Mouse (Mus musculus): Measurements from ENCODE around the gene Cpne4. TPM values are rescaled to one million over a fixed set of nuclear protein-coding genes. Genes with fewer than 3 reads are reported as not detected.

The Cpne4 gene
- polyA plus RNA-seq, 1 experiment from 2014 or later: 14.2 TPM

- Histone ChIP-seq H3K4me3 (no peak overlapping the region), H3K4me1 (replicated peaks) (no peaks in the 10 kb centered on the region), H3K4me2 (no peak overlapping the region), H3K9ac (no peak overlapping the region), H3K36me3 (no peaks in the 10 kb centered on the region), H3K9me3 (no peaks in the 10 kb centered on the region), H3K27me3 (no peaks in the 10 kb centered on the region), H3K27ac (replicated peaks) (no peak overlapping the region)
- ATAC-seq (ENCODE audit: low read depth): no peak
- WGBS: 88% methylated on average over 4 of the region's 4 CpGs
Measured at GRCm38 (mm10) chr9:104895360-104895759, 348.3 kb downstream of the Cpne4 start.

- no peak overlapping the region for H3K9ac ChIP-seq
- no peak overlapping the region for H3K4me2 ChIP-seq
- H3K9me3 ChIP-seq: no peaks in the 10 kb centered on the region
- ATAC-seq (ENCODE audit: low read depth): no peak
- H3K27me3 ChIP-seq: no peaks in the 10 kb centered on the region
- no peak overlapping the region for H3K4me3 ChIP-seq
- 41% methylated on average over 6 of the region's 6 CpGs for WGBS
- no peaks in the 10 kb centered on the region for H3K4me1 ChIP-seq (replicated peaks)
- H3K36me3 ChIP-seq: no peaks in the 10 kb centered on the region
- H3K27ac ChIP-seq (replicated peaks): no peak overlapping the region
Measured at GRCm38 (mm10) chr9:104901118-104901517, 354.0 kb downstream of the Cpne4 start.

- no peaks in the 10 kb centered on the region for H3K27me3 ChIP-seq
- H3K9ac ChIP-seq: no peak overlapping the region
- H3K4me1 ChIP-seq (replicated peaks): no peaks in the 10 kb centered on the region
- no peak overlapping the region for H3K27ac ChIP-seq (replicated peaks)
- H3K9me3 ChIP-seq: no peaks in the 10 kb centered on the region
- H3K36me3 ChIP-seq: no peaks in the 10 kb centered on the region
- ATAC-seq (ENCODE audit: low read depth): no peak
- H3K4me3 ChIP-seq: no peak overlapping the region
- no peak overlapping the region for H3K4me2 ChIP-seq
- 66% methylated on average over 2 of the region's 2 CpGs for WGBS
Measured at GRCm38 (mm10) chr9:104901827-104902226, 354.7 kb downstream of the Cpne4 start.

GRCm38 (mm10) chr9:104912686-104913085 lies 365.6 kb downstream of the Cpne4 start:
- no peaks in the 10 kb centered on the region for H3K9me3 ChIP-seq
- no peak for ATAC-seq (ENCODE audit: low read depth)
- H3K27ac ChIP-seq (replicated peaks): no peak overlapping the region
- no peak overlapping the region for H3K4me3 ChIP-seq
- WGBS: 80% methylated on average over 2 of the region's 2 CpGs
- H3K4me2 ChIP-seq: no peak overlapping the region
- no peaks in the 10 kb centered on the region for H3K4me1 ChIP-seq (replicated peaks)
- H3K9ac ChIP-seq: no peak overlapping the region
- no peaks in the 10 kb centered on the region for H3K36me3 ChIP-seq
- no peaks in the 10 kb centered on the region for H3K27me3 ChIP-seq

GRCm38 (mm10) chr9:104913327-104913726 lies 366.2 kb downstream of the Cpne4 start:
- Histone ChIP-seq H3K27me3 (no peaks in the 10 kb centered on the region), H3K4me2 (no peak overlapping the region), H3K36me3 (no peaks in the 10 kb centered on the region), H3K9ac (no peak overlapping the region), H3K4me1 (replicated peaks) (no peaks in the 10 kb centered on the region), H3K4me3 (no peak overlapping the region), H3K27ac (replicated peaks) (no peak overlapping the region), H3K9me3 (no peaks in the 10 kb centered on the region)
- ATAC-seq (ENCODE audit: low read depth): no peak
- WGBS: 87% methylated on average over 2 of the region's 2 CpGs

GRCm38 (mm10) chr9:104921197-104921596 lies 374.1 kb downstream of the Cpne4 start:
- Histone ChIP-seq H3K36me3 (no peaks in the 10 kb centered on the region), H3K4me1 (replicated peaks) (no peaks in the 10 kb centered on the region), H3K9me3 (no peaks in the 10 kb centered on the region), H3K27ac (replicated peaks) (no peak overlapping the region), H3K9ac (no peak overlapping the region), H3K4me2 (no peak overlapping the region), H3K27me3 (no peaks in the 10 kb centered on the region), H3K4me3 (no peak overlapping the region)
- ATAC-seq (ENCODE audit: low read depth): no peak
- 92% methylated on average over 4 of the region's 4 CpGs for WGBS

GRCm38 (mm10) chr9:104922051-104922450 lies 375.0 kb downstream of the Cpne4 start:
- H3K9ac ChIP-seq: no peak overlapping the region
- no peak overlapping the region for H3K4me3 ChIP-seq
- 83% methylated on average over 2 of the region's 2 CpGs for WGBS
- ATAC-seq (ENCODE audit: low read depth): no peak
- H3K27me3 ChIP-seq: no peaks in the 10 kb centered on the region
- H3K27ac ChIP-seq (replicated peaks): no peak overlapping the region
- no peaks in the 10 kb centered on the region for H3K36me3 ChIP-seq
- H3K4me1 ChIP-seq (replicated peaks): no peaks in the 10 kb centered on the region
- no peaks in the 10 kb centered on the region for H3K9me3 ChIP-seq
- H3K4me2 ChIP-seq: no peak overlapping the region

- Histone ChIP-seq H3K4me3 (no peak overlapping the region), H3K27me3 (no peaks in the 10 kb centered on the region), H3K36me3 (no peaks in the 10 kb centered on the region), H3K9me3 (no peaks in the 10 kb centered on the region), H3K4me2 (no peak overlapping the region), H3K4me1 (replicated peaks) (no peaks in the 10 kb centered on the region), H3K27ac (replicated peaks) (no peak overlapping the region), H3K9ac (no peak overlapping the region)
- ATAC-seq (ENCODE audit: low read depth): no peak
- 81% methylated on average over 9 of the region's 9 CpGs for WGBS
Measured at GRCm38 (mm10) chr9:104928806-104929205, 381.7 kb downstream of the Cpne4 start.

GRCm38 (mm10) chr9:104940389-104940788 lies 393.3 kb downstream of the Cpne4 start:
- Histone ChIP-seq H3K27ac (replicated peaks) (no peak overlapping the region), H3K4me3 (no peak overlapping the region), H3K27me3 (no peaks in the 10 kb centered on the region), H3K36me3 (no peaks in the 10 kb centered on the region), H3K9ac (no peak overlapping the region), H3K4me2 (no peak overlapping the region), H3K9me3 (no peaks in the 10 kb centered on the region), H3K4me1 (replicated peaks) (no peaks in the 10 kb centered on the region)
- WGBS: 65% methylated on average over 4 of the region's 4 CpGs
- ATAC-seq (ENCODE audit: low read depth): no peak

- no peak for ATAC-seq (ENCODE audit: low read depth)
- WGBS: 78% methylated on average over 4 of the region's 4 CpGs
- H3K4me1 ChIP-seq (replicated peaks): no peaks in the 10 kb centered on the region
- no peak overlapping the region for H3K9ac ChIP-seq
- no peak overlapping the region for H3K4me3 ChIP-seq
- H3K27ac ChIP-seq (replicated peaks): no peak overlapping the region
- H3K36me3 ChIP-seq: no peaks in the 10 kb centered on the region
- no peaks in the 10 kb centered on the region for H3K27me3 ChIP-seq
- H3K4me2 ChIP-seq: no peak overlapping the region
- no peaks in the 10 kb centered on the region for H3K9me3 ChIP-seq
Measured at GRCm38 (mm10) chr9:104950551-104950950, 403.5 kb downstream of the Cpne4 start.

- no peaks in the 10 kb centered on the region for H3K36me3 ChIP-seq
- WGBS: 78% methylated on average over 3 of the region's 3 CpGs
- no peak overlapping the region for H3K4me2 ChIP-seq
- no peak for ATAC-seq (ENCODE audit: low read depth)
- H3K9me3 ChIP-seq: no peaks in the 10 kb centered on the region
- H3K27me3 ChIP-seq: no peaks in the 10 kb centered on the region
- H3K9ac ChIP-seq: no peak overlapping the region
- no peak overlapping the region for H3K4me3 ChIP-seq
- H3K4me1 ChIP-seq (replicated peaks): no peaks in the 10 kb centered on the region
- H3K27ac ChIP-seq (replicated peaks): no peak overlapping the region
Measured at GRCm38 (mm10) chr9:104952176-104952575, 405.1 kb downstream of the Cpne4 start.

- H3K27ac ChIP-seq (replicated peaks): no peak overlapping the region
- WGBS: 84% methylated on average over 7 of the region's 7 CpGs
- no peaks in the 10 kb centered on the region for H3K9me3 ChIP-seq
- no peak for ATAC-seq (ENCODE audit: low read depth)
- no peak overlapping the region for H3K4me2 ChIP-seq
- H3K36me3 ChIP-seq: no peaks in the 10 kb centered on the region
- no peak overlapping the region for H3K4me3 ChIP-seq
- no peak overlapping the region for H3K9ac ChIP-seq
- H3K27me3 ChIP-seq: no peaks in the 10 kb centered on the region
- H3K4me1 ChIP-seq (replicated peaks): no peaks in the 10 kb centered on the region
Measured at GRCm38 (mm10) chr9:104972828-104973227, 425.7 kb downstream of the Cpne4 start.

- no peak overlapping the region for H3K9ac ChIP-seq
- H3K4me1 ChIP-seq (replicated peaks): no peaks in the 10 kb centered on the region
- H3K27ac ChIP-seq (replicated peaks): no peak overlapping the region
- no peak overlapping the region for H3K4me3 ChIP-seq
- WGBS: 82% methylated on average over 2 of the region's 2 CpGs
- H3K4me2 ChIP-seq: no peak overlapping the region
- no peaks in the 10 kb centered on the region for H3K36me3 ChIP-seq
- no peak for ATAC-seq (ENCODE audit: low read depth)
- no peaks in the 10 kb centered on the region for H3K9me3 ChIP-seq
- no peaks in the 10 kb centered on the region for H3K27me3 ChIP-seq
Measured at GRCm38 (mm10) chr9:104981934-104982548, 435.0 kb downstream of the Cpne4 start.

Measured in neural tube, embryonic 13.5 days (tissue).